Mouse (Mus musculus): ENCODE measurements around the gene Nrip2. TPM values are rescaled to one million over a fixed set of nuclear protein-coding genes. Genes with fewer than 3 reads are reported as not detected.

Nrip2 gene
- polyA plus RNA-seq, 1 experiment from 2014 or later = 5.4 TPM

DNA sequence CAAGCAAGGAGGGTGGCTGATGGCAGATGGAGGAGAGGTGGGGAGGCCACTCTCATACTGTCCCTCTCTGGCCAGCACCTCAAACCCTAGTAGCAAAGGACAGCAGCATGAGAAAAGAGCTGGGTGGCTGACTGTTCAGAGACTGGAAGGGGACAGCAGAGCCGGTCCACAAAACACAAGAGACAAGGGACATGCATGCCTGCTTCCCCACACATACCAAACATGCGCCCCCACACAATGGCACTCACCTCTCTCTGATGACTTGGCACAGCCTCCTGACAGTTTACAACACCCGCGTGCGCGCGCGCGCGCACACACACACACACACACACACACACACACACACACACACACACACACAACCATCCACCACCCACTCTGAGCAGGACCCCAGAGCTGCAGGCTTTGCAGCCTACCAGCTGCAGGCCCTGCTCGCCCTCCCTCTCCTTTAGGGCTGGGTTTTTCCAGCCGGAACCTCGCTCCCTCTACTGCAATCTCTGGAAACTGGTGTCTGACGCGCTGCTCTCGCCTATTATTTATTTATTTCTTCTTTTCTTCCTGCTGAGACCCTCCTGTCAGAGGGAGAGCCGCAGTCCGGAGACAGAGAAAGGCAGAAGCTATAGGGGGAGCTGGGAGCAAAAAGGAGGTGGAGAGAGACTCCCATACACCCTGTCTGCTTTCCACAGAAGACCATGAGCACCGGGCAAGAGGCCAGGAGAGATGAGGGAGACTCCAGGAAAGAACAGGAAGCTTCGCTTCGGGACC, 507 bp downstream of the Nrip2 start:
- Histone ChIP-seq H3K9ac (replicated peaks) (no peak overlapping the region), H3K4me3 (peak overlapping the region; percentile 3; the same call in 1 of the 2 replicates), H3K27me3 (no peaks in the 10 kb centered on the region), H3K27ac (replicated peaks) (peak overlapping the region; percentile 49), H3K4me2 (replicated peaks) (peak overlapping the region; percentile 28), H3K36me3 (no peaks in the 10 kb centered on the region), H3K9me3 (no peaks in the 10 kb centered on the region), H3K4me1 (peaks cover 9% of the 10 kb centered on the region)
- 45% methylated on average over 16 of the region's 21 CpGs for WGBS
- peak; percentile 71 for ATAC-seq (ENCODE audit: low FRiP score, low read depth)

DNA sequence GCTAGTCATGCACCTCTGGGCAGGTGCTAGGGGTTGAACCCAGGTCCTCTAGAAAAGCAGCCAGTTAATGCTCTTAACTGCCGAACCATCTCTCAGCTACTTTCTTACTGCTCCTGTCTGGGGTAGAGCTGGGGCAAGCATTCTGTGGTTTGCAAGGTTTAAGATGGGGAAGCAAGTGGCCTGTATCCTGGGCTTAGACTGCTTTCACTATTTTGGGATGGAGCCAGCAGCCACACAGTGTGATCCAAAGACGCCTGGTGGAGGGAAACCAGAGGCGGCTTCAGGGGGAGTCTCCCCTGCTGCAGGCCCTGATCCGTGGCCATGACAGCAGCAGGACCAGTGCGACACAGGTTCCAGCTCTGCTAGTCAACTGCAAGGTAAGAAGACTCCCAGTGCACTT, 5.6 kb downstream of the Nrip2 start:
- Histone ChIP-seq H3K27me3 (no peaks in the 10 kb centered on the region), H3K36me3 (peaks cover 36% of the 10 kb centered on the region), H3K9ac (replicated peaks) (no peak overlapping the region), H3K4me3 (no peak overlapping the region), H3K4me1 (peaks cover 4% of the 10 kb centered on the region), H3K27ac (replicated peaks) (no peak overlapping the region), H3K4me2 (replicated peaks) (no peak overlapping the region), H3K9me3 (no peaks in the 10 kb centered on the region)
- WGBS = 62% methylated on average over 5 of the region's 5 CpGs
- ATAC-seq (ENCODE audit: low FRiP score, low read depth) = no peak

DNA sequence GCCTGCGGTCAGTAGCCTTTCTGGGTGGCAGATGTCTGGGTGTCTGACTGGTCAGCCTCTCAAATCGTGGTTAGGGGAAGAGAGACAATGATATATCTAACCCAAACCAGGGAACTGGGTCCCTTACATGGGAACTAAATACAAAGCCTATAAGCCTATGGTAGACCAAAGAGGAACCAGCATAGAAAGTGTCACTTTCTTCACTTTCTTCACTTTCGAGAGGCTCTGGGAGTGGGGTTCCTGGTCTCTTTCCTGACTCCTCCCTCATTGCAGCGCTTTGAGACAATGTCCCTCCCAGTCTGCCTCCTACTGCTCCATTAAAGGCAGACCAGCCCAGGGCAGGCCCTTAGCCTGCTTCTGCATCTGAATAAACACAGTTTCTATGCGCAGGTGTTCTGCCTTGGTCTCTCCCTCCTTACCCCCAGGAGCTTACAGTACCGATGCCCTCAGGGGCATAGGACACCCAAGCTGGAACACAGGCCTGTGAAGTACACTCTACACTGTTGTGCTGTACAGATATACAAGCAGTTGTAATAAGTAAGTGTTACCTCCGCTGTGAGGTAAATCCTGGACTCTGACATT, 9.5 kb downstream of the Nrip2 start:
- no peak overlapping the region for H3K27ac ChIP-seq (replicated peaks)
- H3K4me3 ChIP-seq = no peak overlapping the region
- ATAC-seq (ENCODE audit: low FRiP score, low read depth) = no peak
- no peaks in the 10 kb centered on the region for H3K9me3 ChIP-seq
- 87% methylated on average over 7 of the region's 7 CpGs for WGBS
- no peaks in the 10 kb centered on the region for H3K27me3 ChIP-seq
- no peak overlapping the region for H3K9ac ChIP-seq (replicated peaks)
- H3K36me3 ChIP-seq = peaks cover 68% of the 10 kb centered on the region
- H3K4me2 ChIP-seq (replicated peaks) = no peak overlapping the region
- H3K4me1 ChIP-seq = no peaks in the 10 kb centered on the region

DNA sequence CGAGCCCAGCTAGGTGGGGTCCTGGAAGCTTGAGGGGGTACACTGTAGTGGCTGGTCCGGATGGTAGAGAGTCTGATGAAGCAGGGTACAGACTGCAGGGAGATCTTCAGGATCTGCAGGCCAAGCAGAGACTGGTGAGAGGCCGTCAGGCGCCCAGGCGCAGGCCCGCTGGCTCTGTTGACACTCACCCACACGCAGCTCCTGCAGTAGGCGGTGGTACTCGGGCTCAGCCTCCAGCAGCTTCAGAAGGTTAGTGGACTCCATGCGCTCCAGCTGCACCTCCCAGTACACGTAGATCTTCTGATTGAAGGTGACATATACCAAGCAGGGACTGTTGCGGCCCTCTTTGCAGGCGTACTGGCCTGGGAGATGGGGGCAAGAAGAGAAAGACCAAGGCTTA, 11.2 kb downstream of the Nrip2 start:
- Histone ChIP-seq H3K36me3 (peaks cover 68% of the 10 kb centered on the region), H3K4me1 (no peaks in the 10 kb centered on the region), H3K9me3 (no peaks in the 10 kb centered on the region), H3K27me3 (no peaks in the 10 kb centered on the region), H3K9ac (replicated peaks) (no peak overlapping the region), H3K27ac (replicated peaks) (no peak overlapping the region), H3K4me3 (no peak overlapping the region), H3K4me2 (replicated peaks) (no peak overlapping the region)
- WGBS = 95% methylated on average over 13 of the region's 13 CpGs
- ATAC-seq (ENCODE audit: low FRiP score, low read depth) = no peak

DNA sequence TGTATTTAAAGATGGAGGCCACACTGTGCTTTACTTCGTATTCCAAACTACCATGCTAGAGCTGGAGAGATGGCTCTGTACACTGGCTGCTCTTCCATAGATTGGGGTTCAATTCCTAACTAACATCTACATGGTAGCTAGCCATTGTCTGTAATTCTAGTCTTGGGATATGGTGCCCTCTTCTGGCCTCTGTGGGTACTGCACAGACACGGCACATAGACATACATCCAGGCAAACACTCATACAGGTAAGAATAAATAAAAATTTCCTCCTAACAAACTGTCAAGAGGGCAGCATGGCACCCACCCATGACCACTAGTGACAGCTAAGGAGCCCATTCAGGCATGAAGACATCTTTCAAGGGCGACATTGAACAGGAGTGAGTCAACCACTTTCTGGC, 12.0 kb downstream of the Nrip2 start:
- H3K36me3 ChIP-seq = peaks cover 71% of the 10 kb centered on the region
- 0 out of 2 replicates have a peak, but pooled peaks have one; percentile 32 for ATAC-seq (ENCODE audit: low FRiP score, low read depth)
- 21% methylated on average over 3 of the region's 3 CpGs for WGBS

DNA sequence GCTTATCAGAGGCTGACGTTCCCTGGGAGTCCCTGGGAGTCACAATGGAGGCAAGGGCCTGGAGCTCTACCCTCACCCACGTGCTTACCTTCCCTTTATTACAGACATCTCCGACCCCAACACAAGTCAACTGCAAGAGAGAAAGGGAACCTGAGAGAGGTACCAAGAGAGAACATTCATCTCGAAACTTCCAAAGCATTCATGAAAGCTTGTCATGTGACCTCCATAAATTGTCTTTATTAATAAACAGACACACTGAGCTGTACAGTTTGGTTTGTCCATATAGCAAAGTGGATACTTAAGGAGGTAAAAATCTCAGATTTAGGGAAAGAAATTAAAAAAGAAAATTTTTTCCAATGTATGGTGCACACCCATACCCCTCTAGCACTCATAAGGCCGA, 17.1 kb downstream of the Nrip2 start:
- Histone ChIP-seq H3K27ac (replicated peaks) (no peak overlapping the region), H3K9me3 (no peaks in the 10 kb centered on the region), H3K4me2 (replicated peaks) (no peak overlapping the region), H3K36me3 (peaks cover 39% of the 10 kb centered on the region), H3K4me3 (no peak overlapping the region), H3K27me3 (no peaks in the 10 kb centered on the region), H3K4me1 (no peaks in the 10 kb centered on the region), H3K9ac (replicated peaks) (no peak overlapping the region)
- no peak for ATAC-seq (ENCODE audit: low FRiP score, low read depth)
- WGBS = 83% methylated on average over 5 of the region's 5 CpGs

More for the DNA sequence above, 12.0 kb downstream of the Nrip2 start:
- no peak overlapping the region for H3K4me3 ChIP-seq
- no peaks in the 10 kb centered on the region for H3K4me1 ChIP-seq
- no peak overlapping the region for H3K4me2 ChIP-seq (replicated peaks)
- no peaks in the 10 kb centered on the region for H3K27me3 ChIP-seq
- H3K9me3 ChIP-seq = no peaks in the 10 kb centered on the region
- no peak overlapping the region for H3K27ac ChIP-seq (replicated peaks)
- H3K9ac ChIP-seq (replicated peaks) = no peak overlapping the region

DNA sequence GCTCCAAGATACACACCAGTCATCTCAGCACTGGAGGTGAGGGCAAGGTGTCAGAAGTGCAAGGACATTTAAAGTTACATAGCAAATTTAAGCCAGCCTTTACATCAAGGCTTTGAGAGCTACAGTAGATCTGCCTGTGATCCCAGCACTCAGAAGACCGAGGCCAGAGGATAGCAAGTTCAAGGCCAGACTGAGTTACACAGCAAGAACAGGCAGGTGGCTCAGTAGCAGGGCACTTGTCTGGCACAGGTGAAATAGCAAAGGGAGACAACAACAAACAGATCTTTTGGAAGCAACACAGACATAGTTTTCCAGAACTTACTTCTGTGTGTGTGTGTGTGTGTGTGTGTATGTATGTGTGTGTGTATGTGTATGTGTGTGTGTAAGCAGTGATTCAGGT, 19.0 kb downstream of the Nrip2 start:
- Histone ChIP-seq H3K4me3 (no peak overlapping the region), H3K9me3 (no peaks in the 10 kb centered on the region), H3K36me3 (peaks cover 24% of the 10 kb centered on the region), H3K4me2 (replicated peaks) (no peak overlapping the region), H3K4me1 (no peaks in the 10 kb centered on the region), H3K9ac (replicated peaks) (no peak overlapping the region), H3K27me3 (no peaks in the 10 kb centered on the region), H3K27ac (replicated peaks) (no peak overlapping the region)
- 94% methylated on average over 1 of the region's 1 CpGs for WGBS
- no peak for ATAC-seq (ENCODE audit: low FRiP score, low read depth)

DNA sequence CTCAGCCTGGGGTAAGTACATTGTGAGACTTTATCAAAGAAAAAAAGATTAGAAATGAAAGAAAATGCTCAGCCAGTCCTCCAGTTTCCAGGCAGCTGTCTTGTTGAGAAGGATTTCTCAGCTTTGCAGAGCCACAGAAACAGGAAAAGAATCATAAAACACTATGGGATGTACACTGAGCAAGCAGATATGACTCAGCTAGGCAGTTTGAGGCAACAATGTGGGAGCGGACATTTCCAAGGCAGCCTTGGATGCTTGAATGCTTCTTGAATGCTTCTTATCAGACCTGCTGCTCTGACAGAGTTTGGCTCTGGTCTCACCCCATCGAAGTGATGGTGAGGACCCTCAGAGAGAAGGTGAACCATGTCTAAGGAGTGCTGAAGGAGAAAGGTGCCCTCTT, 21.9 kb downstream of the Nrip2 start:
- H3K4me3 ChIP-seq = no peak overlapping the region
- H3K4me2 ChIP-seq (replicated peaks) = no peak overlapping the region
- H3K27me3 ChIP-seq = no peaks in the 10 kb centered on the region
- no peak overlapping the region for H3K9ac ChIP-seq (replicated peaks)
- no peak for ATAC-seq (ENCODE audit: low FRiP score, low read depth)
- no peak overlapping the region for H3K27ac ChIP-seq (replicated peaks)
- H3K36me3 ChIP-seq = peaks cover 15% of the 10 kb centered on the region; the same call in 1 of the 2 replicates
- H3K9me3 ChIP-seq = no peaks in the 10 kb centered on the region
- H3K4me1 ChIP-seq = peaks cover 5% of the 10 kb centered on the region; the same call in 1 of the 2 replicates
- 93% methylated on average over 2 of the region's 2 CpGs for WGBS

DNA sequence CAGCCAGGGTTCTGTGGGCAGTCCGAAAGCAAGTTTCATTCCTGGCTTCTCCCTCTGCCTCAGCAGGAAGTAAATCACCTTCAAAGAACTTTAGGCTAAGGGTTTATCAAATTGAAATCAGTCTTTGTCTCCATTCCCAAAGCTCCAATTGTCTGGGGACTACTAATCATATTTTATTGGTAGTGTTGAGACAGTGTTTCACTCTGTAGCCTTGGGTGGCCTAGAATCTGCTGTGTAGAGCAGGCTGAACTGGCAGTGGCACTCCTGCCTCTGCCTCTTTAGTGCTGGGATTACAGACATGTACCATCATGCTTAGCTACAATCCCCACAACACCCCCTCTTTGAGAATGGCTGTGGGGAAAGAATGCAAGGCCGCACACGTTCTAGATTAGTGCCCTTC, 22.4 kb downstream of the Nrip2 start:
- peaks cover 14% of the 10 kb centered on the region; the same call in 1 of the 2 replicates for H3K36me3 ChIP-seq
- H3K4me3 ChIP-seq = no peak overlapping the region
- H3K9ac ChIP-seq (replicated peaks) = no peak overlapping the region
- H3K4me2 ChIP-seq (replicated peaks) = no peak overlapping the region
- H3K27ac ChIP-seq (replicated peaks) = no peak overlapping the region
- 92% methylated on average over 3 of the region's 3 CpGs for WGBS
- peaks cover 5% of the 10 kb centered on the region; the same call in 1 of the 2 replicates for H3K4me1 ChIP-seq
- no peaks in the 10 kb centered on the region for H3K9me3 ChIP-seq
- H3K27me3 ChIP-seq = no peaks in the 10 kb centered on the region
- ATAC-seq (ENCODE audit: low FRiP score, low read depth) = no peak

DNA sequence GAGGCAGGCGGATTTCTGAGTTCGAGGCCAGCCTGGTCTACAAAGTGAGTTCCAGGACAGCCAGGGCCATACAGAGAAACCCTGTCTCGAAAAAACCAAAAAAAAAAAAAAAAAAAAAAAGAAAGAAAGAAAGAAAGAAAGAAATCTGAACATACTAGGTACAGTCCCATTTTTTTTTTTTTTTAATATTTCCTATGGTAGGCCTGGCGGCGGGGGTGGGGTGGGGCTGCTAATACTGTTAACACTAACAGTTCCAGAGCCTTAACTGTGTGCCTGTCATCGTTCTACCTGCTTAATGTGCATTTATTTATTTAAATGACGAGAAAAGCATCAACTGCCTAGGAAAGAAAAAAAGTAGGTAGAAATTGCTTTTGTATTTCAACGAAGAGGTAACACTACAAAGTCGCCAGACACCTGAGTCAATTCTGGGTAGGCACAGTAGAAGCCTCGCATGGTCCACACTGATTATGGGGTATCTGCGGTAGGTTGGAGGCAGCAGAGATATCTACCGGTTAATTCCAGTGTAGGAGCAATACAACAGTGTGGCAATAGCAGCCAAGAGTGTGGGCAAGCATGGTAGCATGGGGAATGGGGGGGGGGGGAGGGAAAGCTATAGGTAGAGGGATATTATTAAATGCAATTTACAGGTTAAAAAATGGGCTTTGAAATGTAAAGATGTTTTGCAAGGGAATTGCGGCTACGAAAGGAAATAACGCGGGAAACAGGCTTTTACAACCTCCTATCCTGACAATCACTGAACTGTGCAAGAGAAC, 24.6 kb downstream of the Nrip2 start:
- ATAC-seq (ENCODE audit: low FRiP score, low read depth) = 0 out of 2 replicates have a peak, but pooled peaks have one; percentile 24
- Histone ChIP-seq H3K27me3 (no peaks in the 10 kb centered on the region), H3K9ac (replicated peaks) (peak overlapping the region; percentile 76), H3K4me1 (peaks cover 5% of the 10 kb centered on the region; the same call in 1 of the 2 replicates), H3K36me3 (peaks cover 25% of the 10 kb centered on the region), H3K4me2 (replicated peaks) (peak overlapping the region; percentile 72), H3K9me3 (no peaks in the 10 kb centered on the region), H3K4me3 (peak overlapping the region; percentile 62), H3K27ac (replicated peaks) (peak overlapping the region; percentile 97)
- 50% methylated on average over 15 of the region's 16 CpGs for WGBS

DNA sequence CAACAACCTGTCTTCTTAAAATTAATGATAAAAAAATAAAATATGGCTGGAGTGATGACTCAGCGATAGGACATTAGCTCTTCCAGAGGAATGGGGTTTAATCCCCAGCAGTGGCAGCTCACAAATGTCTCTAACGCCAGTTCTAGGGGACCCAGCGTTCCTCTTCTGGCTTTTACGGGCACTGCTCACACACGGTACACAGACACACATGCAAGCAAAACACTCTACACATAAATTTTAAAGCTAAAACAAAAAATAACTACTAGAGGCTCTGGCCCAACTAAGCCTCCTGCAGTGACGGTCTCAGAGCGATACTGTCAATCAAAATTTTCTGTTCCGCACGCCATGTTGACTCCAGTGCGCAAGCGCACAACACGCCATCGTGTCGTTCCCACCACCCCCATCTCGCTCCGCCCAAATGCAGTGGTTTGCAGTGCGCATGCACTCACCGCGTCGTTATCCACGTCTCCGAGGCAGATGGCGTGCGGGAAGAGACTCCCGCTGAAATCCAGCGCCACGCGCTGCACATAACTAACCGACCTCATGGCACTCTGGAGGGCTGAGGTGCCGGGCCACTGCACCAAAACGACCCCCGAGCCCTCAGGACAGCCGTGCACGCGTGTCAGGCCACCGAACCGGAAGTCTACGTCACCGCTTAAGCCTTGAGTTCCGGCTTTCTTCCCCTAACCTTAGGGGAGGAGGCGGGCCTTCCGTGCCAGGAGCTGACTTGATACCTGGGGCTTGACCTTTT, 25.3 kb downstream of the Nrip2 start, which contains the start of gene Itfg2:
Gene Itfg2, minus strand, starts transcription at position 663 of the 751 bp plus-strand sequence.
- WGBS = under 1% methylated on average over 42 of the region's 42 CpGs
- Histone ChIP-seq H3K27ac (replicated peaks) (peak within 1 kb of the TSS; percentile 97), H3K9me3 (no peaks in the 10 kb centered on the region)

More for the DNA sequence above, 25.3 kb downstream of the Nrip2 start, which contains the start of gene Itfg2:
- Histone ChIP-seq H3K4me1 (peaks cover 5% of the 10 kb centered on the region; the same call in 1 of the 2 replicates), H3K36me3 (peaks cover 29% of the 10 kb centered on the region), H3K9ac (replicated peaks) (peak within 1 kb of the TSS; percentile 76), H3K4me3 (peak within 1 kb of the TSS; percentile 62), H3K27me3 (no peaks in the 10 kb centered on the region), H3K4me2 (replicated peaks) (peak within 1 kb of the TSS; percentile 72)
- peak; percentile 95 for ATAC-seq (ENCODE audit: low FRiP score, low read depth)

Data from midbrain, embryonic 12.5 days (tissue).